In genomic region chr1:175936282-175936737, GRCm38 (mm10) we compare ENCODE assay signal across 9 mouse cellular contexts. TPM values are rescaled to one million over a fixed set of nuclear protein-coding genes. Genes with fewer than 3 reads are reported as not detected.
A peak's percentile ranks its signal among the peaks of the same experiment; 100 is the strongest.
DNase-seq lines count a peak whose midpoint lies in the region; ATAC-seq and TF ChIP-seq lines count a peak whose summit lies in the region.
"Had no signal": no experiment of that assay in that cellular context is flagged by ENCODE, and none has a peak within 500 bp of the region (broad histone marks: within the 10 kb centered on the region; RNA-seq: fewer than 3 reads in every experiment).

No protein-coding gene starts in this region.

- no peaks in the 10 kb centered on the region for H3K9me3 ChIP-seq in CH12.LX (replicated peaks; ENCODE audit: low read length)
- H3K9me3 ChIP-seq in embryonic facial prominence, embryonic 12.5 days, result no peaks in the 10 kb centered on the region
- H3K9me3 ChIP-seq in heart, embryonic 10.5 days, result no peaks in the 10 kb centered on the region
- H3K9me3 ChIP-seq in limb, embryonic 11.5 days (ENCODE audit: control insufficient read depth, low read length), result no peaks in the 10 kb centered on the region
- no peaks in the 10 kb centered on the region for H3K9me3 ChIP-seq in midbrain, embryonic 14.5 days (ENCODE audit: control insufficient read depth, low read length)
- H3K9me3 ChIP-seq in stomach, embryonic 14.5 days (ENCODE audit: control insufficient read depth, low read depth, low read length), result no peaks in the 10 kb centered on the region

- no peak for TF ChIP-seq POLR2A in CH12.LX (IDR thresholded peaks at IDR 0.05; ENCODE audit: low read depth, low read length)

- H3K9ac ChIP-seq in CH12.LX (ENCODE audit: insufficient read depth, low read depth), result no peak overlapping the region
- no peak overlapping the region; the same call in 1 of the 2 replicates for H3K9ac ChIP-seq in embryonic facial prominence, embryonic 12.5 days
- peak overlapping the region; percentile 37; the same call in 1 of the 2 replicates for H3K9ac ChIP-seq in limb, embryonic 11.5 days (ENCODE audit: low read length)
- peak overlapping the region; percentile 27; the same call in 1 of the 2 replicates for H3K9ac ChIP-seq in midbrain, embryonic 14.5 days (replicated peaks; ENCODE audit: low read length)
- no peak overlapping the region for H3K9ac ChIP-seq in stomach, embryonic 14.5 days (replicated peaks; ENCODE audit: low read depth, low read length)

- peak; percentile 87 for TF ChIP-seq CTCF in CH12.LX (conservative IDR thresholded peaks at IDR 0.05 in 1 of 2, IDR thresholded peaks at IDR 0.05 in 1 of 2; ENCODE audit: low read depth in 2 of 2, low read length in 2 of 2)

- dilution Hi-C loops in CH12.LX (cut with MboI; ENCODE audit: extremely low pct_ligation_motif_present, extremely low pct_unique_long_range_greater_than_20kb, low sequenced_read_pairs), result no loop called here

- H3K27ac ChIP-seq in CH12.LX (ENCODE audit: insufficient read depth, low read depth), result no peak overlapping the region
- H3K27ac ChIP-seq in embryonic facial prominence, embryonic 12.5 days, result no peak overlapping the region
- H3K27ac ChIP-seq in heart, embryonic 10.5 days, result no peak overlapping the region
- no peak overlapping the region for H3K27ac ChIP-seq in limb, embryonic 11.5 days (replicated peaks; ENCODE audit: low read depth, low read length)
- no peak overlapping the region for H3K27ac ChIP-seq in midbrain, embryonic 14.5 days (replicated peaks; ENCODE audit: low read depth, low read length)
- H3K27ac ChIP-seq in stomach, embryonic 14.5 days (ENCODE audit: low read length), result no peak overlapping the region

- ATAC-seq in embryonic facial prominence, embryonic 12.5 days (ENCODE audit: insufficient number of reproducible peaks, insufficient read depth, low FRiP score, low TSS enrichment), result peak; percentile 80
- peak; percentile 81 for ATAC-seq in limb, embryonic 11.5 days (ENCODE audit: insufficient number of reproducible peaks, low FRiP score, low TSS enrichment, low read depth)
- peak; percentile 78 for ATAC-seq in midbrain, embryonic 14.5 days (ENCODE audit: low FRiP score, low TSS enrichment)
- peak; percentile 82 for ATAC-seq in stomach, embryonic 14.5 days (ENCODE audit: insufficient number of reproducible peaks, insufficient read depth, low FRiP score, low read depth)

- no peaks in the 10 kb centered on the region for H3K27me3 ChIP-seq in CH12.LX (replicated peaks)
- no peaks in the 10 kb centered on the region for H3K27me3 ChIP-seq in embryonic facial prominence, embryonic 12.5 days
- 0 out of 2 replicates have a peak, but pooled peaks cover 5% of the 10 kb centered on the region for H3K27me3 ChIP-seq in heart, embryonic 10.5 days (ENCODE audit: insufficient read depth, poor library complexity, severe bottlenecking)
- no peaks in the 10 kb centered on the region for H3K27me3 ChIP-seq in limb, embryonic 11.5 days (ENCODE audit: control insufficient read depth, insufficient read depth, low read length)
- H3K27me3 ChIP-seq in midbrain, embryonic 14.5 days (ENCODE audit: control insufficient read depth, insufficient read depth, low read length), result no peaks in the 10 kb centered on the region
- no peaks in the 10 kb centered on the region for H3K27me3 ChIP-seq in stomach, embryonic 14.5 days (ENCODE audit: control insufficient read depth, insufficient read depth, low read length)

- peak overlapping the region; percentile 68; the same call in 1 of the 2 replicates for H3K4me2 ChIP-seq in CH12.LX (ENCODE audit: insufficient read depth, low read depth, poor library complexity, severe bottlenecking)
- peak overlapping the region; percentile 39 for H3K4me2 ChIP-seq in embryonic facial prominence, embryonic 12.5 days (replicated peaks)
- peak overlapping the region; percentile 27; the same call in 1 of the 2 replicates for H3K4me2 ChIP-seq in limb, embryonic 11.5 days (ENCODE audit: low read depth, severe bottlenecking)
- H3K4me2 ChIP-seq in midbrain, embryonic 14.5 days (ENCODE audit: low read length), result peak overlapping the region; percentile 46
- H3K4me2 ChIP-seq in stomach, embryonic 14.5 days (replicated peaks; ENCODE audit: low read depth, low read length), result peak overlapping the region; percentile 38

- H3K4me3 ChIP-seq in CH12.LX (replicated peaks in 1 of 3; ENCODE audit: low read depth in 2 of 3, low read length in 2 of 3, poor library complexity in 1 of 3), result no peak overlapping the region
- no peak overlapping the region for H3K4me3 ChIP-seq in embryonic facial prominence, embryonic 12.5 days
- H3K4me3 ChIP-seq in heart, embryonic 10.5 days, result peak overlapping the region; percentile 48
- H3K4me3 ChIP-seq in limb, embryonic 11.5 days (ENCODE audit: low read depth, low read length), result no peak overlapping the region
- H3K4me3 ChIP-seq in midbrain, embryonic 14.5 days (replicated peaks; ENCODE audit: low read depth, low read length), result 0 out of 2 replicates have a peak overlapping the region, but pooled peaks have one; percentile 17
- no peak overlapping the region for H3K4me3 ChIP-seq in stomach, embryonic 14.5 days (ENCODE audit: low read depth, low read length)
- H3K4me3 ChIP-seq: erythroblast, embryonic 14.5 days had no signal

- DNase-seq in CH12.LX (ENCODE audit: extremely low read depth), result peak; percentile 82
- DNase-seq in adrenal gland, postnatal 14 days, result peak; percentile 66
- DNase-seq in heart, embryonic 10.5 days (ENCODE audit: low spot score), result peak; percentile 79
- peak; percentile 67 for DNase-seq in kidney, adult 9 months
- peak; percentile 79 for DNase-seq in limb, embryonic 11.5 days (ENCODE audit: low spot score)
- DNase-seq in midbrain, embryonic 14.5 days, result peak; percentile 96

- no peak for TF ChIP-seq EP300 in CH12.LX (IDR thresholded peaks at IDR 0.05; ENCODE audit: low read length)

- H3K79me2 ChIP-seq in CH12.LX (replicated peaks; ENCODE audit: control insufficient read depth, extremely low read depth, insufficient read depth, poor library complexity, severe bottlenecking), result no peaks in the 10 kb centered on the region

- in situ Hi-C loops in CH12.LX (cut with MboI; ENCODE audit: low pct_ligation_motif_present, low pct_unique_long_range_greater_than_20kb, low sequenced_read_pairs), result loop anchor here (25.0 kb wide), 1 partner anchor 751 kb away; no protein-coding TSS in a partner anchor

- H3K4me1 ChIP-seq in CH12.LX (ENCODE audit: control insufficient read depth in 1 of 2, insufficient read depth in 2 of 2), result peaks cover 0 to 2% of the 10 kb centered on the region in 2 experiments; a peak in 1 of 4 replicates
- H3K4me1 ChIP-seq in embryonic facial prominence, embryonic 12.5 days, result no peaks in the 10 kb centered on the region
- 0 out of 2 replicates have a peak, but pooled peaks cover 3% of the 10 kb centered on the region for H3K4me1 ChIP-seq in heart, embryonic 10.5 days
- H3K4me1 ChIP-seq in limb, embryonic 11.5 days (ENCODE audit: control insufficient read depth, insufficient read depth, low read length), result no peaks in the 10 kb centered on the region
- H3K4me1 ChIP-seq in midbrain, embryonic 14.5 days (ENCODE audit: control insufficient read depth, insufficient read depth, low read length), result no peaks in the 10 kb centered on the region
- H3K4me1 ChIP-seq in stomach, embryonic 14.5 days (ENCODE audit: control insufficient read depth, insufficient read depth, low read length), result no peaks in the 10 kb centered on the region

- TF ChIP-seq RAD21 in CH12.LX (IDR thresholded peaks at IDR 0.05; ENCODE audit: low read depth, low read length), result peak; percentile 86

- WGBS in embryonic facial prominence, embryonic 12.5 days, result 12% methylated on average over 11 of the region's 11 CpGs
- WGBS in heart, embryonic 10.5 days, result 10% methylated on average over 11 of the region's 11 CpGs
- 14% methylated on average over 11 of the region's 11 CpGs for WGBS in limb, embryonic 11.5 days
- 10% methylated on average over 11 of the region's 11 CpGs for WGBS in midbrain, embryonic 14.5 days
- WGBS in stomach, embryonic 14.5 days, result 14% methylated on average over 11 of the region's 11 CpGs

- H3K36me3 ChIP-seq in CH12.LX (replicated peaks in 1 of 2; ENCODE audit: control insufficient read depth in 1 of 2, insufficient read depth in 1 of 2, low read length in 1 of 2), result no peaks in the 10 kb centered on the region
- no peaks in the 10 kb centered on the region for H3K36me3 ChIP-seq in embryonic facial prominence, embryonic 12.5 days
- no peaks in the 10 kb centered on the region for H3K36me3 ChIP-seq in heart, embryonic 10.5 days
- H3K36me3 ChIP-seq in limb, embryonic 11.5 days (ENCODE audit: control insufficient read depth, insufficient read depth, low read length), result no peaks in the 10 kb centered on the region
- no peaks in the 10 kb centered on the region for H3K36me3 ChIP-seq in midbrain, embryonic 14.5 days (ENCODE audit: control insufficient read depth, insufficient read depth, low read length)
- H3K36me3 ChIP-seq in stomach, embryonic 14.5 days (ENCODE audit: control insufficient read depth, insufficient read depth, low read length), result no peaks in the 10 kb centered on the region

RNA-seq across cellular contexts. Expression of gene Gm38100, which starts 16.2 kb away (rescaled TPM):
- not detected in 2 replicates for total RNA-seq in CH12.LX (2012; rRNA removed)
- not detected in 2 replicates for total RNA-seq in CH12.LX (2014; rRNA removed)
- polyA plus RNA-seq in CH12.LX (2012; ENCODE audit: insufficient read length, low read depth), result 0.18 TPM in 1 of 2 replicates, not detected in the other
- total RNA-seq in adrenal gland, postnatal 14 days (2021), result not detected in 2 replicates
- 0.09 TPM in 1 of 2 replicates, not detected in the other for polyA plus RNA-seq in embryonic facial prominence, embryonic 12.5 days (2016; fragmentation: Nextera tagmentation; extraction: Ambion mirVana)
- 0.08 TPM in 1 of 2 replicates, not detected in the other for polyA plus RNA-seq in heart, embryonic 10.5 days (2016; fragmentation: Nextera tagmentation; extraction: Ambion mirVana)
- polyA plus RNA-seq in limb, embryonic 11.5 days (2014; fragmentation: Nextera tagmentation; extraction: Ambion mirVana), result 0.10 TPM in 1 of 2 replicates, not detected in the other
- not detected in 2 replicates for polyA plus RNA-seq in midbrain, embryonic 14.5 days (2014; fragmentation: Nextera tagmentation; extraction: Ambion mirVana)
- polyA plus RNA-seq in stomach, embryonic 14.5 days (2014; fragmentation: Nextera tagmentation; extraction: Ambion mirVana), result not detected in 2 replicates
- polyA plus RNA-seq: erythroblast, embryonic 14.5 days had no signal

RNA-seq across cellular contexts. Expression of gene Rbm8a2, which starts 42.6 kb away (rescaled TPM):
- total RNA-seq in CH12.LX (2012; rRNA removed) (0.38 and 0.55 TPM in 2 replicates), CH12.LX (2014; rRNA removed) (2.5 and 3.2 TPM in 2 replicates)
- 0.93 and 5.7 TPM in 2 replicates for polyA plus RNA-seq in CH12.LX (2012; ENCODE audit: insufficient read length, low read depth)
- not detected in 2 replicates for total RNA-seq in adrenal gland, postnatal 14 days (2021)
- polyA plus RNA-seq in embryonic facial prominence, embryonic 12.5 days (2016; fragmentation: Nextera tagmentation; extraction: Ambion mirVana), result 0.69 and 1.1 TPM in 2 replicates
- 0.34 and 0.72 TPM in 2 replicates for polyA plus RNA-seq in heart, embryonic 10.5 days (2016; fragmentation: Nextera tagmentation; extraction: Ambion mirVana)
- 1.1 and 1.4 TPM in 2 replicates for polyA plus RNA-seq in limb, embryonic 11.5 days (2014; fragmentation: Nextera tagmentation; extraction: Ambion mirVana)
- 0.59 and 1.0 TPM in 2 replicates for polyA plus RNA-seq in midbrain, embryonic 14.5 days (2014; fragmentation: Nextera tagmentation; extraction: Ambion mirVana)
- polyA plus RNA-seq in stomach, embryonic 14.5 days (2014; fragmentation: Nextera tagmentation; extraction: Ambion mirVana), result 0.95 and 1.0 TPM in 2 replicates
- polyA plus RNA-seq: erythroblast, embryonic 14.5 days had no signal

RNA-seq across cellular contexts. Expression of gene Exo1, which starts 55.9 kb away (rescaled TPM):
- total RNA-seq in CH12.LX (2012; rRNA removed) (51.6 and 79.2 TPM in 2 replicates), CH12.LX (2014; rRNA removed) (95.2 and 110 TPM in 2 replicates)
- 139 and 144 TPM in 2 replicates for polyA plus RNA-seq in CH12.LX (2012; ENCODE audit: insufficient read length, low read depth)
- 7.0 and 7.2 TPM in 2 replicates for total RNA-seq in adrenal gland, postnatal 14 days (2021)
- polyA plus RNA-seq in embryonic facial prominence, embryonic 12.5 days (2016; fragmentation: Nextera tagmentation; extraction: Ambion mirVana), result 86.3 and 104 TPM in 2 replicates
- 61.2 and 87.0 TPM in 2 replicates for polyA plus RNA-seq in heart, embryonic 10.5 days (2016; fragmentation: Nextera tagmentation; extraction: Ambion mirVana)
- polyA plus RNA-seq in limb, embryonic 11.5 days (2014; fragmentation: Nextera tagmentation; extraction: Ambion mirVana), result 163 and 173 TPM in 2 replicates
- polyA plus RNA-seq in midbrain, embryonic 14.5 days (2014; fragmentation: Nextera tagmentation; extraction: Ambion mirVana), result 6.4 and 17.1 TPM in 2 replicates
- polyA plus RNA-seq in stomach, embryonic 14.5 days (2014; fragmentation: Nextera tagmentation; extraction: Ambion mirVana), result 66.7 and 72.5 TPM in 2 replicates

Comparison
In these comparisons a context has a peak if more than half of its experiments do, and no peak if none do; other contexts are left out.
1. H3K4me3 ChIP-seq: peak in heart, embryonic 10.5 days (single experiment) and midbrain, embryonic 14.5 days (single experiment); none in CH12.LX (0 of 3), embryonic facial prominence, embryonic 12.5 days (single experiment), limb, embryonic 11.5 days (single experiment) and stomach, embryonic 14.5 days (single experiment).
2. H3K9ac ChIP-seq: peak in limb, embryonic 11.5 days (single experiment) and midbrain, embryonic 14.5 days (single experiment); none in CH12.LX (single experiment), embryonic facial prominence, embryonic 12.5 days (single experiment) and stomach, embryonic 14.5 days (single experiment).
3. Peak in every context shown above with its lines, with median percentiles within 50 percentile points of each other: DNase-seq, H3K4me2 ChIP-seq and ATAC-seq.